12 mouse cellular contexts compared by ENCODE assay signal in genomic region chr3:35699266-35699665, GRCm38 (mm10).
"Had no signal": no experiment of that assay in that cellular context is flagged by ENCODE, and none has a peak within 500 bp of the region (broad histone marks: within the 10 kb centered on the region; RNA-seq: fewer than 3 reads in every experiment).

No protein-coding gene starts in this region.

- H3K4me1 ChIP-seq: limb, embryonic 12.5 days; lung, embryonic 15.5 days; midbrain, embryonic 13.5 days had no signal

- H3K9ac ChIP-seq: limb, embryonic 12.5 days; lung, embryonic 15.5 days; midbrain, embryonic 13.5 days had no signal

- H3K9me3 ChIP-seq: limb, embryonic 12.5 days; lung, embryonic 15.5 days; midbrain, embryonic 13.5 days had no signal

- H3K36me3 ChIP-seq: limb, embryonic 12.5 days; lung, embryonic 15.5 days; midbrain, embryonic 13.5 days had no signal

- H3K4me2 ChIP-seq: limb, embryonic 12.5 days; lung, embryonic 15.5 days; midbrain, embryonic 13.5 days had no signal

- H3K27ac ChIP-seq: kidney, postnatal 0 days; limb, embryonic 12.5 days; lung, embryonic 15.5 days; macrophage; midbrain, embryonic 13.5 days; stomach, postnatal 0 days had no signal

- DNase-seq: kidney, adult 8-10 months; kidney, postnatal 36 days; lung, postnatal 14 days; right cerebral cortex, adult 18-20 months; right cerebral cortex, postnatal 25 days; thymus, postnatal 4 days had no signal

- ATAC-seq: midbrain, embryonic 13.5 days had no signal

- H3K4me3 ChIP-seq: limb, embryonic 12.5 days; lung, embryonic 15.5 days; midbrain, embryonic 13.5 days had no signal

- H3K27me3 ChIP-seq: limb, embryonic 12.5 days; lung, embryonic 15.5 days; midbrain, embryonic 13.5 days had no signal
